Mouse (Mus musculus): ENCODE data around the gene Trim17. TPM values are rescaled to one million over a fixed set of nuclear protein-coding genes. Genes with fewer than 3 reads are reported as not detected.

Gene Trim17
- polyA plus RNA-seq, 1 experiment from 2014 or later, result 0.26 TPM

DNA sequence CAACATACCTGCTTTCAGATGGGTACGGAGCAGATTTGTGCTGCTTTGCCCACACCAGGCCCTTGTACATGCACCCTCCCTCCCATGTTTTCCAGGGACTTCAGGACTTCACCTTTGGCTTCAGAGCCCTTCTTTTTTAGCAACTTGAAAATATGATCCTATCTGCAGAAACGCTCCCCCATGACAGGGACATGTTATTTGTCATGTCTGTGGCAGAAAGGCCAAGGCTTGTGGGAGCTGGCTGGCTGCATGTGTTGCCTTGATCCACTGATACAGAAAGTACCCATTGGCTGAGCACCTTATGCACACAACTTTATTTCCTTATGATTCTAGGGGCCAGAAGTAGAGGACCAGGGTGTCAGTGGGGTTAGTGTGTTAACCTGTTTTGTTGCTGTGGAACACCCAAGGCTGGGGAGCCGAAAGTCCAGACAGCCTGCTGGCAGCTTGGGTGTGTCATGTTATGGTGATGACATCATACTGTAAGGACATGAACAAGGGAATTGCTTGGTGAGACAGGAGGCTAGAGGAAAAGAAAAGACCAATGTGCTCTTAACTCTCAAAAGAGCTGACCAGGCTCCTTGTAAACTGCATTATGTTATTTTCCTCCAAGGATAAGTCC is 30.9 kb downstream of the Trim17 start:
- no peak for TF ChIP-seq CTCF (IDR thresholded peaks at IDR 0.05)
- DNase-seq (ENCODE audit: low read depth, low spot score), result no peak
- CTCF ChIA-PET, result no interaction called here
- H3K27me3 ChIP-seq, result no peaks in the 10 kb centered on the region
- POLR2A ChIA-PET, result no interaction called here
- no peak for ATAC-seq
- in situ Hi-C loops (cut with MboI; ENCODE audit: low pct_unique_long_range_greater_than_20kb), result no loop called here

DNA sequence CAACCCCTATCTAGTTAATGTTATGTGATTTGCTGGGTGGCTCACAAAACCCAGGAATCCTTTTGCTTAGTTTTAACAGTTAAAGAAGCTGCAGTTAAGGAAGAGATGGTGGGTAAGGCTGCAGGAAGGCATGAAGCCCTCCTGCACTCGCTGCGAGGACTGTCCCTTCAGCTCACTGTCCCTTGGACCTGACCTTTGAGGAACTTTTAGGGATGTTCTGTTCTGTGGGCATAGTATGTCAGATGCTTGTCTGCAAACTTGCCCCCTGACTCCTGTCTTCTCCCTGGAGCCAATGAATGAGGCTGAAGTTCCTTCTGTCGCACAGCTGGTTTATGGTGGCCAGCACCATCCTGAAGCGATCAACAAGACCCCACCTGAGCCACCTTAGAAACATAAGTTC is 34.7 kb downstream of the Trim17 start:
- ATAC-seq (no peak), DNase-seq (ENCODE audit: low read depth, low spot score) (no peak)
- ChIA-PET POLR2A (interaction anchor here (1.0 kb wide), 1 partner anchor 11 kb away, joined by 4 read pairs; the partner anchor contains the start of gene Trim11), CTCF (no interaction called here)
- in situ Hi-C loops (cut with MboI; ENCODE audit: low pct_unique_long_range_greater_than_20kb), result no loop called here
- H3K27me3 ChIP-seq, result no peaks in the 10 kb centered on the region
- no peak for TF ChIP-seq CTCF (IDR thresholded peaks at IDR 0.05)

DNA sequence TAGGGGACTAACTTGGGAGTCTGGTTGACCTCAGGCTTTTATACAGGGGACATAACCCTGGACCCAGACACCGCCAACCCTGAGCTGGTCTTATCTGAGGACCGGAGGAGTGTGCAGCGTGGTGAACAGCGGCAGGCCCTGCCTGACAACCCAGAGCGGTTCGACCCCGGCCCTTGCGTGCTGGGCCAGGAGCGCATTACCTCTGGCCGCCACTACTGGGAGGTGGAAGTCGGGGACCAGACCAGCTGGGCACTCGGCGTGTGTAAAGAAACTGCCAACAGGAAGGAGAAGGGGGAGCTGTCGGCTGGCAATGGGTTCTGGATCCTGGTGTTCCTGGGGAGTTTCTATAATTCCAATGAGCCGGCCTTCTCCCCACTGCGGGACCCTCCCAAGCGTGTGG is 35.7 kb downstream of the Trim17 start:
- POLR2A ChIA-PET, result no interaction called here
- ATAC-seq (peak; percentile 27), DNase-seq (ENCODE audit: low read depth, low spot score) (no peak)
- no peak for TF ChIP-seq CTCF (IDR thresholded peaks at IDR 0.05)
- CTCF ChIA-PET, result no interaction called here
- H3K27me3 ChIP-seq, result no peaks in the 10 kb centered on the region
- in situ Hi-C loops (cut with MboI; ENCODE audit: low pct_unique_long_range_greater_than_20kb), result no loop called here

- TF ChIP-seq CTCF (IDR thresholded peaks at IDR 0.05), result no peak
- ChIA-PET CTCF (no interaction called here), POLR2A (no interaction called here)
- in situ Hi-C loops (cut with MboI; ENCODE audit: low pct_unique_long_range_greater_than_20kb), result no loop called here
- DNase-seq (ENCODE audit: low read depth, low spot score), result no peak
- H3K27me3 ChIP-seq, result no peaks in the 10 kb centered on the region
- ATAC-seq, result no peak
Measured at GRCm38 (mm10) chr11:58990794-58991193, 36.3 kb downstream of the Trim17 start.

DNA sequence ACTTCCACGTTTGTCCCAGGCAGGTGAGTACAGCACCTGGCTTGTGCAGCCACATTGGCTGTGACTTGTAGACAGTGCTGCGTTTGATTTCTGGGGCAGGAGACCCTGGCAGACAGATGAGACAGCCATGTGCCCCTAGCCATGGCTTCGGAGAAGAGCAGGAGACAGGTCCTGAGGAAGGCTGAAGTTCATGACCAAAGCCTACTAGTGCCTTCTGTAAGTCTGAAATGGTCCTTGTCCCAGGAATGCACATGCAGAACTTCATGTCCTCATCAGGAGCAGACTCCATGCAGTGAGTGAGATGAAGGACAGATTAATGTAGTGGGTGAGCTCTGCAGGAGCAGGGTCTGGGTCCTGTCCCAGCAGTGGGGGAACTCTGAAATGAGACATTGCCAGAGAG is 37.4 kb downstream of the Trim17 start:
- DNase-seq (ENCODE audit: low read depth, low spot score) (no peak), ATAC-seq (no peak)
- in situ Hi-C loops (cut with MboI; ENCODE audit: low pct_unique_long_range_greater_than_20kb), result no loop called here
- CTCF ChIA-PET, result no interaction called here
- POLR2A ChIA-PET, result no interaction called here
- H3K27me3 ChIP-seq, result no peaks in the 10 kb centered on the region
- no peak for TF ChIP-seq CTCF (IDR thresholded peaks at IDR 0.05)

DNA sequence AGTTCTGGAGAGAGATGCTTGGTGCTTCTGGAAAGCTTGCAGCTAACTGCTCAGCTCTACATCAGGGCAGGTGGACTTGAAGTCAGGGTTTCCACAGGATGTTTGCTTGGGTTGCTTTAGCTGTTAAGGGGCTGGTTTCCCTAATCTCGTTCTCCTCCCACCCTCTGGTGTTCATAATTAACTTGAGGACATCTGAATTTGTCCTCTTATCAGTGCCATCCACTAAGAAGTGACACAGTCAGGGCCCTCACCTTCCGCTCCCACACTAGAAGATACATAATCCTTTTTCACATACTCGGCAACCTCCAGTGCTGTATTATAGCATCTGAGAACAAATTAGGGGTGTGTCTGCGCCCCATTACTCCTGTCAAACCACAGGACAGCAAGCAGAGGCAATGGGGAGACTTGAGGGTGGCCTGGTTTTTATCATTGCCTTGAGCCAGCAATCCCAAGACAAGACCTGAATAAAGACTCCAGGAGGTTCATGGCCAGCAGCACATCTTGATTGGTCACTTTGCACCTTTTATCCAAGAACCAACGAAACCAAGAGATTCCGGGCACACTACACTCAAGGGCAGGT is 38.7 kb downstream of the Trim17 start:
- no peaks in the 10 kb centered on the region for H3K27me3 ChIP-seq
- ChIA-PET CTCF (no interaction called here), POLR2A (no interaction called here)
- no peak for TF ChIP-seq CTCF (IDR thresholded peaks at IDR 0.05)
- in situ Hi-C loops (cut with MboI; ENCODE audit: low pct_unique_long_range_greater_than_20kb), result no loop called here
- ATAC-seq (no peak), DNase-seq (ENCODE audit: low read depth, low spot score) (no peak)

DNA sequence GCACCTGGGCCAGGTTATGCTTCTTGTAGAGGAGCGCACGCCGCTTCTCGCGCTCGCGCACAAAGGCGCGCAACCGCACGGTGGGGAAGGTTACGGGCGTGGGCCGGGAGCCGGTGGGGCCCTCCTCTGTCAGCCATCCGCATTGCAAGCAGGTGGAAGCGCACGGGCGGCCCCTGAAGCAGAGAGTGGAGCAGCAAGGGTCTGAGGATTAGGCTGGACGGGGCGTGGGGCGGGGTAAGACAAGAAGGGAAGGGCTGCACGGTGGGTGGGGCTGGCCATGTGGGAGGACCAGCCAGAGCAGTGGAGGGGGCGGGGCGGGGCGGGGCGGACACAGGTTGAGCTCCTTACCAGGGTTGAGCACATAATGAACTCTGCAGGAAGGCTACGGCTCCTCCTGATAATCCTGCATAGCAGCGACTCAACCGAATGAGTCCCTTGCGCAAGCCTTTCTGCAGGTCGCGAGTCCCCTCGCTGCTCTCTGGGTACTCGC is 39.9 kb downstream of the Trim17 start:
- peaks cover 3% of the 10 kb centered on the region for H3K27me3 ChIP-seq
- ChIA-PET CTCF (no interaction called here), POLR2A (no interaction called here)
- no peak for ATAC-seq
- no peak for TF ChIP-seq CTCF (IDR thresholded peaks at IDR 0.05)
- no peak for DNase-seq (ENCODE audit: low read depth, low spot score)
- in situ Hi-C loops (cut with MboI; ENCODE audit: low pct_unique_long_range_greater_than_20kb), result no loop called here

- ATAC-seq (no peak), DNase-seq (ENCODE audit: low read depth, low spot score) (no peak)
- ChIA-PET CTCF (no interaction called here), POLR2A (no interaction called here)
- in situ Hi-C loops (cut with MboI; ENCODE audit: low pct_unique_long_range_greater_than_20kb), result no loop called here
- TF ChIP-seq CTCF (IDR thresholded peaks at IDR 0.05), result no peak
- H3K27me3 ChIP-seq, result peaks cover 7% of the 10 kb centered on the region
Measured at GRCm38 (mm10) chr11:58995061-58995806, 40.7 kb downstream of the Trim17 start.

GRCm38 (mm10) chr11:58995807-58996370 is 41.4 kb downstream of the Trim17 start:
- CTCF ChIA-PET, result no interaction called here
- TF ChIP-seq CTCF (IDR thresholded peaks at IDR 0.05), result no peak
- ATAC-seq (no peak), DNase-seq (ENCODE audit: low read depth, low spot score) (no peak)
- H3K27me3 ChIP-seq, result peaks cover 13% of the 10 kb centered on the region
- in situ Hi-C loops (cut with MboI; ENCODE audit: low pct_unique_long_range_greater_than_20kb), result no loop called here
- POLR2A ChIA-PET, result no interaction called here

GRCm38 (mm10) chr11:58997541-58997940 is 43.1 kb downstream of the Trim17 start:
- CTCF ChIA-PET, result no interaction called here
- DNase-seq (ENCODE audit: low read depth, low spot score) (no peak), ATAC-seq (no peak)
- POLR2A ChIA-PET, result no interaction called here
- in situ Hi-C loops (cut with MboI; ENCODE audit: low pct_unique_long_range_greater_than_20kb), result no loop called here
- H3K27me3 ChIP-seq, result peaks cover 16% of the 10 kb centered on the region
- no peak for TF ChIP-seq CTCF (IDR thresholded peaks at IDR 0.05)

DNA sequence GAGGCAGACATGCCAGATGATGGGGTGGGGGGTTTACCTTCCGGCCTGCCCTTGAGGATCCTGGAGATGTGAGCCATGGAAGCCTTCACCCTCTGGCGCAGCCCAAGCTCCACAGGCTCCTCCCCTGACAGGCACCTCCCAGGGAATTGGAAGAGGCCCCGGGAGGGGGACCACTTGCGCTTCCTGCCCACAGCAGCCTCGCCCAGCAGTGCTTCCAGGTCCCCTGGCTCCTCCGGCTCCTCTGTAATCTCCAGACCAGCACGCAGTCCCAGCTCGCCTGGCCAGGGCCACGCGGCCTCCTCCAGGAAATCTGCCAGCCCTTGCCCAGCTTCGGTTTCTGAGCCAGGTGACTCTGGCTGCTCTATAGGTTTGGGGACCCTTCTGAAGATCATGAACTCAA is 44.7 kb downstream of the Trim17 start:
- TF ChIP-seq CTCF (IDR thresholded peaks at IDR 0.05), result no peak
- peaks cover 16% of the 10 kb centered on the region for H3K27me3 ChIP-seq
- DNase-seq (ENCODE audit: low read depth, low spot score), result no peak
- POLR2A ChIA-PET, result no interaction called here
- no peak for ATAC-seq
- CTCF ChIA-PET, result no interaction called here
- in situ Hi-C loops (cut with MboI; ENCODE audit: low pct_unique_long_range_greater_than_20kb), result no loop called here
